Mouse (Mus musculus): ENCODE data around the gene Irgq. TPM values are rescaled to one million over a fixed set of nuclear protein-coding genes. Genes with fewer than 3 reads are reported as not detected.

Irgq gene
- total and polyA plus RNA-seq, 3 experiments = 5.1 to 10.1 (median 9.9) TPM

DNA sequence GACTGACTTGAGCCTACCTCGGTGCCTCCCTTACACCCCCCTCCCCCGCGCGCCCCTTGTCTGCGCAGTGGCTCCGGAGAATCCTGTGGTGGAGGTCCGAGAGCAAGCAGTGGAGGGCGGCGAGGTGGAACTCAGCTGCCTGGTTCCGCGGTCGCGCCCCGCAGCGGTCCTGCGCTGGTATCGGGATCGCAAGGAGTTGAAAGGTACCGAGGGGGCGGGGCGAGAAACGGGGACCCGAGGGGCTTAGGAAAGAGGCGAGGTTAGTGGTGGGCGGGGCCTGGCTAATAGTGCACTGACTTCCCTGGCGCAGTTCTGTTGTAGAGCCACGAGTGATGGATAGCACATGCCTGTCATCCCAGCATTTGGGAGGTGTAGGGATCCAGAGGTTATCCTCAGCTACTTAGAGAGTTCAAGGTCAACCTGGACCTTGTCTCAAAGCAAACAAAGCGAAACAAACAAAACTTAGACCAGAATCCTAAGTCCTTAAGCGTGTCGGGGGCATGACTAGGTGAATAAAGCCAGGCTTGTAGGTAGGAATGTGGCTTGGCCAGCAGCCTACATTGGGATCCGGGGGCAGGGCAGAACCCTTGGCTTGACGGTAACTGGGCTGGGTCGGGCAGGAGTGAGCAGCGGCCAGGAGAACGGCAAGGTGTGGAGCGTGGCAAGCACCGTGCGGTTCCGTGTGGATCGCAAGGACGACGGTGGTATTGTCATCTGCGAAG lies 30.5 kb upstream of the Irgq start:
- Histone ChIP-seq H3K27me3 (replicated peaks) (peaks cover 9% of the 10 kb centered on the region), H3K9me3 (replicated peaks; ENCODE audit: low read length) (peaks cover 10% of the 10 kb centered on the region), H3K4me1 (ENCODE audit: control insufficient read depth in 1 of 2, insufficient read depth in 2 of 2) (peaks cover 0 to 13% of the 10 kb centered on the region in 2 experiments; a peak in 1 of 4 replicates), H3K36me3 (replicated peaks in 1 of 2; ENCODE audit: control insufficient read depth in 1 of 2, insufficient read depth in 1 of 2, low read length in 1 of 2) (no peaks in the 10 kb centered on the region), H3K79me2 (replicated peaks; ENCODE audit: control insufficient read depth, extremely low read depth, insufficient read depth, poor library complexity, severe bottlenecking) (no peaks in the 10 kb centered on the region), H3K9ac (ENCODE audit: insufficient read depth, low read depth) (no peak overlapping the region), H3K4me2 (ENCODE audit: insufficient read depth, low read depth, poor library complexity, severe bottlenecking) (no peak overlapping the region), H3K27ac (ENCODE audit: insufficient read depth, low read depth) (no peak overlapping the region), H3K4me3 (replicated peaks in 1 of 3; ENCODE audit: low read depth in 2 of 3, low read length in 2 of 3, poor library complexity in 1 of 3) (no peak overlapping the region)
- dilution Hi-C loops (cut with MboI; ENCODE audit: extremely low pct_ligation_motif_present, extremely low pct_unique_long_range_greater_than_20kb, low sequenced_read_pairs) = no loop called here
- in situ Hi-C loops (cut with MboI; ENCODE audit: low pct_ligation_motif_present, low pct_unique_long_range_greater_than_20kb, low sequenced_read_pairs) = no loop called here
- DNase-seq (ENCODE audit: extremely low read depth) = no peak
- TF ChIP-seq PAX5 (IDR thresholded peaks at IDR 0.05; ENCODE audit: low read length) (no peak), ZNF384 (IDR thresholded peaks at IDR 0.05; ENCODE audit: low read depth, low read length) (no peak), CHD2 (IDR thresholded peaks at IDR 0.05; ENCODE audit: low read length) (no peak), NELFE (IDR thresholded peaks at IDR 0.05; ENCODE audit: low read depth, low read length) (no peak), JUND (conservative IDR thresholded peaks at IDR 0.05; ENCODE audit: low read depth, low read length) (no peak), POLR2A (IDR thresholded peaks at IDR 0.05; ENCODE audit: low read depth, low read length) (no peak), RAD21 (IDR thresholded peaks at IDR 0.05; ENCODE audit: low read depth, low read length) (no peak)

DNA sequence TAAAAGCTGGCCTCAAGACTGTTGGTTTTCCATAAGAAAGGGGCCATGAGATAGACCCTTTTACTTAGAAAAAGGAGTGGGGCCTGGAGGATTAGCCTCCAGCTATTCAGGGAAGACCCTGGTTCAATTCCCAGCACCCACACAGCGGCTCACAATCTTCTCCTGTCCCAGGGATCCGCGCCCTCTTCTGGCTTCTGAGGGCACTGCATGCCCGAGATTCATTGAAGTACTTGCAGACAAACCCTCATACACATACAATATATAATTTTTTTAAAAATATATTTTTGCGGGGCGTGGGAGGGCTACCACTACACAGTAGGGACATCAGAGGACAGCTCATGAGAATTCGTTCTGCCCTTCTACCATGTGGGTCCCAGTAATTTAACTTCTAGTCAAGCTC lies 29.6 kb upstream of the Irgq start:
- no peak overlapping the region for H3K27ac ChIP-seq (ENCODE audit: insufficient read depth, low read depth)
- H3K27me3 ChIP-seq (replicated peaks) = peaks cover 9% of the 10 kb centered on the region
- H3K36me3 ChIP-seq (replicated peaks in 1 of 2; ENCODE audit: control insufficient read depth in 1 of 2, insufficient read depth in 1 of 2, low read length in 1 of 2) = peaks cover 0 to 2% of the 10 kb centered on the region in 2 experiments
- DNase-seq (ENCODE audit: extremely low read depth) = no peak
- no peaks in the 10 kb centered on the region for H3K79me2 ChIP-seq (replicated peaks; ENCODE audit: control insufficient read depth, extremely low read depth, insufficient read depth, poor library complexity, severe bottlenecking)
- no peak overlapping the region for H3K4me3 ChIP-seq (replicated peaks in 1 of 3; ENCODE audit: low read depth in 2 of 3, low read length in 2 of 3, poor library complexity in 1 of 3)
- H3K9me3 ChIP-seq (replicated peaks; ENCODE audit: low read length) = peaks cover 10% of the 10 kb centered on the region
- TF ChIP-seq JUND (conservative IDR thresholded peaks at IDR 0.05; ENCODE audit: low read depth, low read length) = no peak
- no peak for TF ChIP-seq GABPA (IDR thresholded peaks at IDR 0.05; ENCODE audit: insufficient replicate concordance, low read depth, low read length)
- 0 out of 2 replicates have a peak, but pooled peaks have one; percentile 4 for TF ChIP-seq SMC3 (IDR thresholded peaks at IDR 0.05; ENCODE audit: low read depth, low read length)
- TF ChIP-seq ZC3H11A (IDR thresholded peaks at IDR 0.05; ENCODE audit: low read depth, low read length) = no peak
- TF ChIP-seq ZNF384 (IDR thresholded peaks at IDR 0.05; ENCODE audit: low read depth, low read length) = no peak
- peak in 1 of 2 experiments; percentile 32; a peak in 2 of 4 replicates for TF ChIP-seq CTCF (conservative IDR thresholded peaks at IDR 0.05 in 1 of 2, IDR thresholded peaks at IDR 0.05 in 1 of 2; ENCODE audit: low read depth in 2 of 2, low read length in 2 of 2)
- TF ChIP-seq SIN3A (IDR thresholded peaks at IDR 0.05; ENCODE audit: low read length) = no peak
- H3K9ac ChIP-seq (ENCODE audit: insufficient read depth, low read depth) = no peak overlapping the region
- no peak overlapping the region for H3K4me2 ChIP-seq (ENCODE audit: insufficient read depth, low read depth, poor library complexity, severe bottlenecking)
- H3K4me1 ChIP-seq (ENCODE audit: control insufficient read depth in 1 of 2, insufficient read depth in 2 of 2) = peaks cover 0 to 21% of the 10 kb centered on the region in 2 experiments; a peak in 2 of 4 replicates
- in situ Hi-C loops (cut with MboI; ENCODE audit: low pct_ligation_motif_present, low pct_unique_long_range_greater_than_20kb, low sequenced_read_pairs) (no loop called here), dilution Hi-C loops (cut with MboI; ENCODE audit: extremely low pct_ligation_motif_present, extremely low pct_unique_long_range_greater_than_20kb, low sequenced_read_pairs) (no loop called here)

DNA sequence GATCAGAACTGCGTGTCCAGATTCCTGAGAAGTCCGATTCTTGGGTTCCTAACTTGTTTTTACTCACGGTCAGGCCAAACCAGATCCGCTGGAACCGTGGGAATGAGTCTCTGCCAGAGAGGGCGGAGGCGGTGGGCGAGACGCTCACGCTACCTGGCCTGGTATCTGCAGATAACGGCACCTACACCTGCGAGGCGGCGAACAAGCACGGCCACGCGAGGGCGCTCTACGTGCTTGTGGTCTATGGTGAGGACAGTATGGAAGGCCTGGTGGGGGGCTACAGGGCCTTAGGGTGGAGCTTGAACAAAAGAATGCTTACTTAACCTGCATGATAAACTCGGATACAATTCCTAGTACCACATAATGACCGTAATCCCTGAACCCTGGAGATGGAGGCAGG lies 29.0 kb upstream of the Irgq start:
- H3K9ac ChIP-seq (ENCODE audit: insufficient read depth, low read depth) = no peak overlapping the region
- TF ChIP-seq POLR2AphosphoS2 (IDR thresholded peaks at IDR 0.05; ENCODE audit: low read depth, low read length) (no peak), RCOR1 (conservative IDR thresholded peaks at IDR 0.05; ENCODE audit: low read depth, low read length) (no peak), PAX5 (IDR thresholded peaks at IDR 0.05; ENCODE audit: low read length) (no peak), IRF4 (IDR thresholded peaks at IDR 0.05; ENCODE audit: low read depth, low read length) (no peak), E2F4 (IDR thresholded peaks at IDR 0.05; ENCODE audit: insufficient replicate concordance, low read depth, low read length) (no peak), RAD21 (IDR thresholded peaks at IDR 0.05; ENCODE audit: low read depth, low read length) (no peak), JUN (IDR thresholded peaks at IDR 0.05; ENCODE audit: insufficient read depth, low read depth, low read length) (no peak), UBTF (IDR thresholded peaks at IDR 0.05; ENCODE audit: low read depth, low read length) (no peak), ZC3H11A (IDR thresholded peaks at IDR 0.05; ENCODE audit: low read depth, low read length) (no peak), NRF1 (IDR thresholded peaks at IDR 0.05; ENCODE audit: low read depth, low read length) (no peak), SMC3 (IDR thresholded peaks at IDR 0.05; ENCODE audit: low read depth, low read length) (no peak), JUND (conservative IDR thresholded peaks at IDR 0.05; ENCODE audit: low read depth, low read length) (no peak), MYC (IDR thresholded peaks at IDR 0.05; ENCODE audit: low read depth, low read length) (no peak), BHLHE40 (IDR thresholded peaks at IDR 0.05; ENCODE audit: low read depth, low read length) (no peak), ELF1 (IDR thresholded peaks at IDR 0.05; ENCODE audit: low read depth, low read length) (no peak), KAT2A (IDR thresholded peaks at IDR 0.05; ENCODE audit: insufficient replicate concordance, low read length) (no peak), ZMIZ1 (IDR thresholded peaks at IDR 0.05; ENCODE audit: low read depth, low read length) (no peak)
- H3K79me2 ChIP-seq (replicated peaks; ENCODE audit: control insufficient read depth, extremely low read depth, insufficient read depth, poor library complexity, severe bottlenecking) = 0 out of 2 replicates have a peak, but pooled peaks cover 2% of the 10 kb centered on the region
- H3K4me1 ChIP-seq (ENCODE audit: control insufficient read depth in 1 of 2, insufficient read depth in 2 of 2) = peaks cover 0 to 27% of the 10 kb centered on the region in 2 experiments; a peak in 2 of 4 replicates
- DNase-seq (ENCODE audit: extremely low read depth) = no peak
- dilution Hi-C loops (cut with MboI; ENCODE audit: extremely low pct_ligation_motif_present, extremely low pct_unique_long_range_greater_than_20kb, low sequenced_read_pairs) = no loop called here
- no peak overlapping the region for H3K4me3 ChIP-seq (replicated peaks in 1 of 3; ENCODE audit: low read depth in 2 of 3, low read length in 2 of 3, poor library complexity in 1 of 3)
- no peak overlapping the region for H3K27ac ChIP-seq (ENCODE audit: insufficient read depth, low read depth)
- peaks cover 10% of the 10 kb centered on the region for H3K9me3 ChIP-seq (replicated peaks; ENCODE audit: low read length)
- H3K4me2 ChIP-seq (ENCODE audit: insufficient read depth, low read depth, poor library complexity, severe bottlenecking) = no peak overlapping the region
- peaks cover 9% of the 10 kb centered on the region for H3K27me3 ChIP-seq (replicated peaks)
- in situ Hi-C loops (cut with MboI; ENCODE audit: low pct_ligation_motif_present, low pct_unique_long_range_greater_than_20kb, low sequenced_read_pairs) = no loop called here
- peaks cover 0 to 3% of the 10 kb centered on the region in 2 experiments for H3K36me3 ChIP-seq (replicated peaks in 1 of 2; ENCODE audit: control insufficient read depth in 1 of 2, insufficient read depth in 1 of 2, low read length in 1 of 2)

All from CH12.LX (cell line).